Mouse (Mus musculus) kidney, postnatal 4 days (tissue): ENCODE results near the gene Card10.
A peak's percentile ranks its signal among the peaks of the same experiment; 100 is the strongest.
"Not testable (repeated sequence)": the region's sequence is repeated elsewhere in the genome, so short reads cannot be mapped to it uniquely, and the experiment has no call there.

Experiments used
- DNase-seq, 2 experiments: peaks; one replicate each; pipeline ENCODE4 v3.0.0; 2021; ENCODE audit warnings: mixed read lengths in 2 of 2

Gene Card10

GRCm38 (mm10) chr15:78802776-78803391, at the start of gene Card10:
Gene Card10 (minus strand): TSS chr15:78803042.
- DNase-seq, result peak; percentile 73 to 83

DNA sequence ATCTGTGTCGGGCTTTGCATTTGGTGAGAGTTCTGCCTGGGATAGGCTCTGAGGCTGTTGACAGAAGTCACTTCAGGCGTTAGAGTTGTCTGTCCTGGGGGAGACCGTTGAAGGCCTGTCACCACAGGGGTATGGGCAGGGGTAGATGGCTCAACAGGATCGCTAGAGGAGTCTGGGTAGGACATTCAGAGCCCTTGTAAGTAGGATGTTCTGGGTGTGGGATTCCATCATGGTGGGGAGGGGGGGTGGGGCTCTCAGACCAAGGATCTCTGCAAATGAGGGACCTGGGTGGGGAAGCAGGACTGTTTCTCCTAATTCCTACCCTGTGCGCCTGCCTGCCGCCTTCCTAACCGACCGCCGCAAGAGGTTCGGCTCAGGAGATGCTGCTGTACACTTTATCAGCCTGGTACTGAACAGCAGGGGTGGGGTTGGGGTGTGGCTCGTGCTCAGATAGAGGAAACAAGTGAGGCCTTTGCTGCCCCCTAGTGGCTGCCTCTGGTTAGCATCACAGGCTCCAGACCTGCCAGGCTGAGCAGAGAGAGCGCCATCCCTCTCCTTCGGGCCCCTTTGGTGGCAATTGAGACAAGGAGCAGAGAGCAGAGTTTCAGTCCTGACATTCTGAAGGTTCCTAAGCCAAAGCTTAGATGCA, 48.8 kb upstream of the Card10 start:
- peak; percentile 97 for DNase-seq

DNA sequence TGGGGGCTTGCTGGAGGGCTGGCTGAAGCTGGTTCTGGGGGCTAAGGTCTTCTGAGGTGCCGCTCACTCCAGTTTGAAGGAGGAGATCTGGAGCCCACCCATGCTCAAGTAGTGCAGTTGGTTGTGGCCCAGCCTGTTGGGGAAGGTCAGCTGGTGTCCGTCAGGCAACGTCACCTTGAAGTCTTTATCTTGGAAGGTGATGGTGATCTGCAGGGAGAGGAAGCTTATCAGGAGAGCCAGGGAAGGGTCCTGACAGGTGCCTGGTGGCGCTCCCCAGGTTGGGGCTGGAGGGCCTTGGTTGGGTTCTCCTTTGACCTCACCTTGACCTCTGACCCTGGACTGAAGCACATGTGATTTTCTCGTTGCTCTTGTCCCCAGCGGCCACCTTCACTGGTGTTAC, 48.1 kb upstream of the Card10 start:
- DNase-seq, result no peak

DNA sequence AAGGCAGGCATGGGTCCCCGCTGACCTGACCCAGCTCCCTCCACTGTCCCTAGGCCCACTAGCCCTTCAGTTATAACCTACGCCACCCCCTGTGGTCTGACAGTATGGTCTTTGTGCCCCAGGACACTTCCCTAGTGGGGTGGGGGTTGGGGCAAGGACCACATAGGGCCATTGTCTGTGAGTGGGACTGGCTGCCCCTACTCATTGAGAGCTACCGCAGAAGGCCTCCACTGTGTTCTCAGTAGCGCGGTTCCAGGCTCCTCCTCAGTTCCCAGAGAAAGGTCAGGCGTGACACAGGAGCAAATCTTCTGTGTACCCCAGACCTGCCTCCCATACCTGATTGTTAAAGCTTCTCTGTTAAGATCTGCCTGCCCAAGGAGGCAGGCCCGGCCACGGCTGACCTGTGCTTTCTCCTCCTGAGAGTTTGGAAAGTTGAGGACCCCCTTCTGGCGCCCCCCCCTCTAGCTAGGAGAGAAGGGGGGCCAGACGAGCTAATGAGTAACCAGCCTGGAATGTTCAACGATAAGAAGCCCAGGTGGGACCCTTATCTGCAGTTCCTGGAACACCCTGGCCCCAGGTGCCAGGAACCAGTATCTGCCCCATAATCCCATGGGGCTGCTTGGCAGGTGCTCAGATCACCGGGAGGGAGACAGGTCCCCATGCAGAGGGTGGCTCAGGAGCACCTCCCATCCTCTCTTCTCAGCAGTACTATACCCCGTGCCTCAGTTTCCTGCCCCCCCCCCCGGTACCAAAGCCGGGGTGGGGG, 47.4 kb upstream of the Card10 start:
- DNase-seq, result peak in 1 of 2 experiments; percentile 27

GRCm38 (mm10) chr15:78849485-78849884, 46.6 kb upstream of the Card10 start:
- DNase-seq, result no peak

DNA sequence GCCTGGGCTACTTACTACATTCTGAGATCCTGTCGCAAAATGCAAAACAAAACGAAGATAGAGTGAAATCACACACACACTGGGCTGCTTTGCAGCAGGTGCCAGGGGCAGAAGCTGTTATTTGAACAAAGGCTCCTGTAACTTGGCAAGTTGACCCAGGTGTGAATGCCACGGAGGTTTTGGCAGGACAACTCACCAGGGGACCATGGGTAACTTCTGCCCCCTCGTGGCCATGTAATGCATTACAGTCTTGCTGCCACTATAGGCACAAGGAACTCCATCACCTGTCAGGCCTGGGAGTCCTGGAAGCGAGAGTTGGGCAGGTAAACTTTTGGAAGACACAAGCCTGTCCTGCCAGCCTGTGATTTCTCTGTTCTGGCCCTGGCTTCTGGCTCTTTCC, 45.6 kb upstream of the Card10 start:
- peak; percentile 92 for DNase-seq

DNA sequence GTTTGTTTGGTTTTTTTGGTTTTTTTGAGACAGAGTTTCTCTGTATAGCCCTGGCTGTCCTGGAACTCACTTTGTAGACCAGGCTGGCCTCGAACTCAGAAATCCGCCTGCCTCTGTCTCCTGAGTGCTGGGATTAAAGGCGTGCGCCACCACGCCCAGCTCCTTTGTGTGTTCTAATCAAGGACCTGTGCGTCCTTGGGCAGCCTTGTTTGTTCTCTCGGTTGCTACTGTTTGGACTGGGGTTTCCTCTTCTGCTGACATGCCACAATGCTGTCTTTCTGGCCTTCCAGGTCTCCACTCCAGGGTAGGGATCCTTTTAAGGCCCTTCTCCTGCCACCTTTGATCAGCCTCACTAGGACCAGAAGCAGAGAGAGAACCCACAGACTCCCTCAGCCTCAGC, 44.0 kb upstream of the Card10 start:
- DNase-seq, result not testable (repeated sequence)

GRCm38 (mm10) chr15:78846352-78846751, 43.5 kb upstream of the Card10 start:
- DNase-seq, result no peak

DNA sequence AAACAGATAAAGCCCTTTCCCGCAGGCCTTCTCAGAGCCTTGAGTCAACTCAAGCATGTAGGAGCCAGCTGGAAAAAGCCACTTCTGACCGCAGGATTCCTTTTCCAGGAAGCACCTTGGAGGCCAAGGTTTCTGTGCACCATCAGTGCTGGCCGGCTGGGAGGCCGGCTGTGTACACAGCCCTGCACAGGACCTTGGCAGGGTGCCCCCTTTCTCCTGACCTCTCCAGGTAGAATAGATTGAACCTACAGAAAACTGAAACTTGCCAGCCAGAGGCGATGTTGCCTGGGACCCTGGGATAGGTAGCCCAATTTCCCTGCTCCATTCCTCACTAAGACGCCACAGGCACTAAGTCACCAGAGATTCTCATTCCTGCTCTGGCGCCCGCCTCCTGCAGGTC, 43.0 kb upstream of the Card10 start:
- DNase-seq, result peak in 1 of 2 experiments; percentile 52

GRCm38 (mm10) chr15:78845321-78845720, 42.5 kb upstream of the Card10 start:
- DNase-seq, result no peak

DNA sequence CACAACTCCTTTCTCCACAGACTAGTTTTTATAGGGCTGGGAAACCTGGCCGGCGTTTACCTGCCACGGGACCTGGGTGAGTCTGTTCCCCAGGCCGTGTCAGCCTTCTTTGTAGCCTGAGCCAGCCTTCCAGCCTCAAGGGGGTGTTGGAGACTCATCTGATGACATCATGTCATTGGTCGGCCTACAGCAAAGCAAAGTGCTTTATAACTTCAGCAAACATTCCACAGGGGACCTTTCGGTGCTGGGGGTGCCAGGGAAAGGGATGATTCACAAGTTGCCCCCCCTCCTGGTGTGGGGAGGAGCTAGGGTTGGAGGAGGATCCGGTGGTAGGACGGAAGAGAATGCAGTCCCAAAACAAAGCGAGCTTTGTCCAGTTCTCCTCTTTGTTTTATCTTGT, 41.9 kb upstream of the Card10 start:
- peak; percentile 70 to 81 for DNase-seq

GRCm38 (mm10) chr15:78843581-78844469, 41.0 kb upstream of the Card10 start:
- DNase-seq, result peak; percentile 57 to 63

DNA sequence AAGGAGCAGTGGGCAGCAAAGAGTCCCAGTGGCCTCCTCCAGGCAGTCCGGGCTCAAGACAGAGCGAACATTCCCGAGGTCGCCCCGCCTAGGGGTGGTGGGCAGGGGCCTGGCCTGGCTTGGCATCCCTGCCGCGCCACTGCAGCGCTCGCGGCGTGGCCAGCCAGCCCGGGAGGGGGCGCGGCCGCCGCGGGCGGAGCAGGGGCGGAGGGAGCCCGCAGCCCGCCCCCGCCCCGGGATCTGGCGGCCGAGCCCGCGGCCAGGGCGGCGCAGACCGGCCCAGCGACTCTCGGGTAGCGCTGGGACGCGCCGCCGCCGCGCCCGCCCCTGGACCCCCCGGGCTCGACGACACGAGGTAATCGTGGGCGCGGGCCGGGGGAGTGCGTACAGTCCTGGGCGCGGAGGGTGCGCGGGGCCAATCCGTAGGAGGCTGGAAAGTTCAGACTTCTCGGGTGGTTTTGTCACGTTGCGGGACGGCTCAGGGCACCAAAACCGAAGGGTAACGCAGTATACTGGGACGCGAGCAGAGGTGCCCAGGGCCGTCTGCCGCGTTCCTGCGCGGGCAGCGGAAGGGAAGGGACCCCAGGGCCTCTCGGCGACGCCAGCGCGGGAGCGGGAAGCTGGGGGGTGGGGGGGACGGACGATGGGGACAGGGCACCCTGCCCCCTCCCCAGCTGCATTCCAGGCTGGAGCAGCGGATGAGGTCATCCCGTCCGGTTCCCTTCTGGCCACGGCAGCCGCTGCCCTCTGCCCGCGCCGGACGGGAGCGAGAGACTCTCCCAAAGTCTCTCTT, 39.7 kb upstream of the Card10 start, which contains the start of gene Cdc42ep1:
Cdc42ep1 (plus strand) TSS at position 254 of the 793 bp plus-strand sequence.
- peak; percentile 75 to 85 for DNase-seq

GRCm38 (mm10) chr15:78841161-78841790, 38.4 kb upstream of the Card10 start:
- no peak for DNase-seq

- peak in 1 of 2 experiments; percentile 15 for DNase-seq
Observed at GRCm38 (mm10) chr15:78840751-78841150, 37.9 kb upstream of the Card10 start.

DNA sequence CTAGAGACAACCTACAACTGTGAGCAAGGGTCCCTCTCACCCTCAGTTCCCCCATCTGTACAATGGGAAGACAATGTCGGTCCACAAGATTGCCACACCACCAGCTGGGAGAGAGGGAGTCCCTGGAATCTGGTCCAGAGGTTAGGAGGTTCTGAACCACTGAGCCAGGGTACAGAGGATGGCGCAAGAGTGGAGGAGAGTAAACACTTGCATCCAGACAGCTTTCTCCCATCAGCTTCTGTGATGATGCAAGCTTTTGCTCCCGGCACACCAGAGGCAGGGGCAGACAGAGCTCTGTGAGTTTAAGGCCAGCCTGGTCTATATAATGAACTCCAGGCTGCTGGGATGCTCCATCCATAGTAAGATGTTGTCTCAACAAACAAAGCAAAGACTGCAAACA, 37.4 kb upstream of the Card10 start:
- peak in 1 of 2 experiments; percentile 47 for DNase-seq

- peak; percentile 56 to 68 for DNase-seq
Observed at GRCm38 (mm10) chr15:78839744-78840143, 36.9 kb upstream of the Card10 start.

DNA sequence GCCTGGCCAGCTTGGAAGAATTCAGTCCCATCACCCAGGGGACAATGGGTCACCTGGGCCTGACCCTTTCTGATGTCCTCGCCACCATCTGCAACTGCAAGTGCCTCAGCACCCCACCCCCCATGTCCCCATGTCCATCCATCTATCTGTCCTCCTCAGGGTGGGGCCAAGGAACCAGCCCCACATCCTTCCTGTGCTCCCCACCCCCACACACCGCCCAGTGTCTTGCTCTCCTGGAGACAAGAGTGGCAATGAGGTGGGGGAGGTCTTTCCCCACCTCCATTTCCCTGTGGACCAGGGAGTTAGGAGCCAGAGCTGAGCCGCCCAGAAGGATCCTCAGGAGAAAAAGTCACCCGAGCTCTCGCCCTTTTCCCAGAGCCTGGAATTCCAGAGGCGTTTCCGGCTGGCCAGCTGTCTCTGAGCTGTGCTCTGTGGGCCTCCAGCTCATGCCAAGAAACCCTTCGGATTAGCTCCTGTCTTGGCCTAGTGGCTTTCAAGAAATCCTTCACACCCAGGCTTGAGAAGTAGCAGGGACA, 33.3 kb upstream of the Card10 start:
- peak; percentile 75 to 84 for DNase-seq

DNA sequence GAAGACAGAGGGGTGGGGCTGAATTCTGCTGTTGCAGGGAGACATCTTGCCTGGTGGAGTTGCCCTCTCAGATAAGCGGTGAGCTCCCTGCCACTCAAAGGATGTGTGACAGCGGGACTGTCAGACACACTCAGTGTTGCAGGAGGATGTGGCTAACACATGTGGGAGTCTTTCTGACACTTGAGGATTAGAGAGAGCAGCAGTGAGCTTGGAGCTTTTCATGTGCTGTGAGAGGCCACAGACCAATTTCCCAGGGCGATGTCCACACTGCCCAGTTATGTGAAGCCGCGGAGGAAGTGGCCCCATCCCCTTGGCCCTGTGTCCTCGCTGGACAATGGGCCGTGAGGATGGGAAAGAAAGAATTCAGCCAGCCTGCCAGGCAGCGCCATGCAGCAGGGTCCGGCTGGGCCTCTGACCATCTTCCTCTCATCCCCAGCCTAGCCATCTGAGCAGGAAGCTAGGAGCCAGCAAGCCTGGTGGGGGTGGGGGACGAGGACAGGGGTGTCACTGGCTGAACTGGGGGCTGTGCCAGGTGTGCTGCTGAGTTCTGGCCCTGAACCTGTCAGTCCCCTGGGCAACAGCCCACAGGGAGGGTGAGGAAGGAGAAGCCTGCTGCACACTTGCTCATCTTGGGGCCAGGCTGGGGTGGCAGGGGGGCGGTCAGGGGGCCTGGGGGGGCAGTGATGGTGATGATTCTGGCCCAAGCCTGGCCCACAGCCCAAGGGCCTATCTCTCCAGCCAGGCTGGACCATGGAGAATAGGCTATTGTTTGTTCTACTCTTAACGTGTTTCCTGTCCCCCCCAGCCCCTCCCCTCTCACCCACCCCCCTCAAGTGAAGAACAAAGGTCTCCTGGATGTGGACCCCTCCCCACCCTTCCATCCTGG, 32.6 kb upstream of the Card10 start:
- peak; percentile 65 to 79 for DNase-seq
